Mouse (Mus musculus): ENCODE results near the gene Cpt2. TPM values are rescaled to one million over a fixed set of nuclear protein-coding genes. Genes with fewer than 3 reads are reported as not detected.

The Cpt2 gene
- polyA plus RNA-seq, 2 experiments from 2014 or later = 14.2 to 16.7 TPM

DNA sequence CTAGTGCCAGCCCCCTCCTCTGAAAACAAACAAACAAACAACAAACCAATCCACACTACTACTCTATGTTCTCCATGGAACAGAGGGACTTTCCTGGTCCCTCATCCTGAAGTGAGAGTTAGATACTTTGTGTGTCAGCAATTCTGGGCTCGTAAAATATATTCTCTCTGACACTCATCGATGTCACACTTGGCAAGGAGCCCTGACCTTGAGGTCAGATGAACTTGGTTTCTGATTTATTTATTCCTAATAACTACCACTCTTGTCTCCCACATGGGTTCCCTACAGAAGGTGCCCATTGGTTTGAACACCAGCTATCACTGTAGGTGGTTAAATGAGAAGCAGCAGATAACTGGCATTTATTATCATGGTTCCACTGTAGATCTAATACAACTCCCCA lies 3.1 kb downstream of the Cpt2 start:
- ATAC-seq = no peak

DNA sequence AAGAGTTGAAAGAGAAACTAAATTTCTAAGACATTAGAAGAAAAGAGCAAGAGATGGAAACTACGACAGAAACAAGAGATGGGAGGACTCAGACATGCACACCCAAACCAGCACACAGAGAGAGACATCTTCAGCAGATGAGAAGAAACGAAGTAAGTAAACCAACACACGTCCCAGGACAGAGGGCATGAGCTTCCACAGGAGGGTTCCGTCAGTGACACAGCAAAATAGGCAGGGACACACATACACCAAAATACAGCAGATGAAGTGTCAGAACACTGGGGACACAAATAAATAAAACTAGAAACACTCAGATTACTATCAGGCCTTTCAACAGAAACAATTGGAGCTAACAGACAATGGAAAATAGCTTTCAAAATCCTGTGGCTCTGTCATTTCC lies 13.4 kb downstream of the Cpt2 start:
- ATAC-seq = no peak

DNA sequence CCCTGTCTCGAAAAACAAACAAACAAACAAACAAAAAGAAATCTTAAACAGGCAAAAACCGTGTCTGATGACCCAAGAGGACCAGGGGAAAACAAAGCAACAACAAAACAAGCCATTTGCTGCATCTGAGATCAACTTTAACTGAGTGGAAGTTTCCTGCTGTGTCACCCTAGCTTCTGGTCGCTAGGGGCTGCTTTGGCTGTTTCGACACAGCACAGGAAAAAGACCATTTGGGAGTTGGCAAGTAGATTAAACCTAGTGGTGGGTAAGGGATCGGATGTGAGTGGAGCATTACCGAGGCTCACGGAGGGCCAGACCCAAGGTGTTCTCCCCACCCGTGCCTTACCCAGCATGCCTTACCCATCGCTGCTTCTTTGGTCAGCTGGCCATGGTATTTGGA lies 16.8 kb downstream of the Cpt2 start:
- no peak for ATAC-seq

DNA sequence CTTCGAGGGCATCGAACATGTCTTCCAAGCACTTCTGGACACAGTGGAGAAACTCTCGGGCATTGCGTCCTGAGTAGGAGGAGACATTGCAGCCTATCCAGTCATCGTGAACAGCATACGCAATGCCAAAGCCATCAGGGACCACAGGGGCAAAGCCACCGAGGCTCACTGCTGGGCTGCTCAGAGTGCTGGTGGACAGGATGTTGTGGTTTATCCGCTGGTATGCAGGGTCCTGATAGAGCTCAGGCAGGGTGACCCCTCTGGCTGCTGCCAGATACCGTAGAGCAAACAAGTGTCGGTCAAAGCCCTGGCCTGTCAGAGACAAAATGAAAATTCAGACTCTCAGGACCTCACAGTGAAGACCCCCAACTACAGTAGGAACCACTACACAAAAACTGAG lies 19.2 kb downstream of the Cpt2 start:
- no peak for ATAC-seq

DNA sequence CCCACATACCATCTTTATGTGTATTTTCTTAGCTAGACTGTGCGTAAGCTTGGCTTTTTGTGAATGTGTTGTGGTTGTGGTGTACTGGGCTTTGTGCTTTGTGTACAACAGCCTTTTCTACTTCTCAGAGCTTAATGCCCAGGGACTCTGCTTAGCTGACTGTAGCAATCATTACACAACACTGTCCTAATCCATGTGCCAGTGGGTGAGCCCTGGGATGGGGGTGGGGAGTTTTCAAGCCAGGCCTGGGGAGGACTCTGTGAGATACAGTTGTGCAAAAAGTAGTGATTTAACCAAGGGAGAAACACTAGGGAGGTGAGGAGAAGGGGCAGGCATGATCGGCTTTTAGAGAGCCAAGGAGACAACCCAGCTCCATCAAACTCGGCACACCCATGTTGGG lies 23.2 kb downstream of the Cpt2 start:
- no peak for ATAC-seq

DNA sequence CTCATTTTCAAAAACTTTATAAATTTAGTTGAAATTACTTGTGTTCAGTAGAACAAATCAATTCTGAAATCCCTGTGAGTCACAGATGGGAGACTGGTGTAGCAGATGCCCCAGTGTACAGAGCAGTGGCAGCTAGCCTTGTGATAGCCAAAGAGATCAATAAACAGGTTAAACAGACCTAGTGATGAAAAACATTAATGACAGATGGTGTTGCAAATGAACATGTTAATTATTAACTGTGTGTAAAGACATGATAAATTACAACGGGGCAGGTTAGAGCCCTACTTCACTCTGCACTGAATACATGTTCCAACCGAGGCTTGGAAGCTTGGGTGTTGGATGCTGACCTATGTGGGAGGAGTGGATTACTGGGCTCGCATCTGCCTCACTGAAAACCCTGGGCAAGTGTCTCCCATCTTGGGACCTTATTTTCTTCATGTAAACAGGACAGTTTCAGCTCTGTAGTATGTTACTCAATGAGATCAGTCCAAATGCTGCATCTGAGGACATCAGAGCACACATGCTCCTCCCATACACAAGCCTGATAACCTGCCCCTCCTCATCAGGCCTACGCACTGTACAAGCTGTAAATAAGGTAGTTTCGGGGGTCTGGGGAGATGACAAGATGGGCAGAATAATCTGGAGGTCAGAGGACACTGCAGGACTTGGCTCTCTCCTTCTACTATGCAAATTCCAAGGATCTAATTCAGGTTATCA lies 24.0 kb downstream of the Cpt2 start:
- no peak for ATAC-seq

DNA sequence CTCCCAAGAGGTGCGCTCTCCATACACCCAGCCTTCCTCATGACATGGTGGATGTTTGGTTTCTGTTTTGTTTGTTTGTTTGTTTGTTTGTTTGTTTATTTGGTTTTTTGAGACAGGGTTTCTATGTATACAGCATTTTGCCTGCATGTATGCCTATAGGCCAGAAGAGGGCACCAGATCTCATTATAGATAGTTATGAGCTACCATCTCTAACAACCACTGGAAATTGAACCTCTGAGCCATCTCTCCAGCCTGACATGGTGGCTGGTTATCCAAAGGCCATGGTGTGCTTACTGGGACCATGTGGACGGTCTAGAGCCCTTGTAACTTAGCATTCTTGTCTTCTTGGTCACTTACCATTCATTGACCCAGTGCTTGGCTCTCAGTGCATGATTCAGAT lies 30.7 kb downstream of the Cpt2 start:
- no peak for ATAC-seq

DNA sequence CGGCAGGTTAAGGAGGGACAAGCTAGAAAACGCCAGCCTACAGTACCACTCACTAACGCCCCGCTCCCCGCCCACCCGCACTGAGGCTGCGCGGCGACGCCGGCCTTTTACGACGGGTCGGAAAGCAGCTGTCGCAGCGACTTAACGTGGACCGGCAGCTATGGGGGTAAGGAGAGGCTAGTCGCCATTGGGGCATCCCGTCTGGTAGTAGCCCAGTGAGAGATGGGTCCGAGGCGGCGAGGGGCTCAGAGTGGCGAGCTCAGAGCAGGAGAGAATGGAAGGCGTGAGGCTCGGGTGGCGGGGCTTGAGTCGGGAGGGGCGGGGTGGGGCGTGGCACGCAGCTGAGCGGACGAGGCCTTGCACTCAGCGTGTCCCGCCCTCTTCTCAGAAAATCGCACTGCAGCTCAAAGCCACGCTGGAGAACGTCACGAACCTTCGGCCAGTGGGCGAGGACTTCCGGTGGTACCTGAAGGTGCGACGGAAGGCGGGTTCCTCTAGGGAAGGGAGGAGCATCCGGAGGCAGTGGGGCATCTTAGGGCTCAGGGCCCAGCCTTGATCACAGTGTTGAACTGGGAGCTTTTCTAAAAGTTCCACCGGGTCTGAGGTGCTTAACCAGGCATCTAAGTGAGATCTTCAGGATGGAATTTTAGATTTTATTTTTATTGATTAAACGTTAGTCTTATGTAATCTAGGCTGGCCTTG lies 33.5 kb downstream of the Cpt2 start, which contains the start of gene 0610037L13Rik:
Gene 0610037L13Rik (plus strand): TSS at position 83 of the 702 bp plus-strand sequence.
- ATAC-seq = peak; percentile 95

DNA sequence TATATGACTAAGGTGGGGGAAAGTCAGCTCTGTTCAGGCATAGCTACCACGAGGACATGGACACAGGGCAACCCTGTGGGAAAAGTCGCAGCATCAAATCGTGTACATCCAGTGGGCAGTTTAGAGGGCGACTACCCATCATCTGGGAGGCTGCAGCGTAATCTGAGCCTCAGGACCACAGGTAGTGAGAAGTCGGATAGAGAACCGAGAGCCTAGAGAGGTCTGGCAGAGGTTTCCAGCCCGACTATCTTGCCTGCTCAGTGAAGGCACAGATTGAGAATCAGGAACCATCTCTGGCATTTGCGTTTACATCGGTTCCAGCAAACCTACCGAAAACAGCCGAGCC lies 34.1 kb downstream of the Cpt2 start:
- ATAC-seq = peak; percentile 21

DNA sequence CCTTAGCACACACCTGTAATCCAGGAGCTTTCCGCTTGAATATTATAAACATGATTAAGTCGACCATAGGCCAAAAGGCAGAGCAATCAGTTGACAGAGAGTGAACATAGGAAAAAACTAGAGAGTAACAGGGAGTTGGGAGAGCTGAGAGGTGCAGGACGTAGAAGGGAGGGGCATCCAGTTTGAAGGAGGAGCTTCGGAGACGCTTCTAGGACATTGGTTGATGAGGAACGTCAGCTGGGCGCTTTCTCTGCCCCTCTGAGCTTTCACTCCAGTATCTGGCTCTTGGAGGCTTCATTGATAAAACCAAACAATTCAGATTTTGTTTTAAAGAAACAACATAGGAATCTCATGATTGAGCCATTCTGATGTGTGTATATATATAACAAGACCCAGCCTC lies 37.0 kb downstream of the Cpt2 start:
- no peak for ATAC-seq

DNA sequence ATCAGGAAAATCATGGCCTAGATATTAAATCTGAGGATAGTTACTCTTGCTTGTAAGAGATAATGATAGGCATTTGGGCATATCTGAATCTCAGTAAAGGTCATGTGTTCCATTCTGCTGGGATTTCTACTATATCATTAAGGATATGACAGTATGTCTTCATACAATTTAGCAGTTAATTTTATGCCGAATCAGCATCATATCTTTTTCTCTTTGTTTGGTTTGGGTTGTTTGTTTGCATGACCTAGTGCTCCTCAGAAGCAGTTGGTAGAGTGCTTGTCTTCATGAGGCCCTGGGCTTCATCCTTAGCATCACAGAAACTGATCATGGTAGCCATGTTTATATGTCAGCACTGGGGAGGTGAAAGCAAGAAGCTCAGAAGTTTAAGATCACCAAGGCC lies 41.8 kb downstream of the Cpt2 start:
- ATAC-seq = no peak

DNA sequence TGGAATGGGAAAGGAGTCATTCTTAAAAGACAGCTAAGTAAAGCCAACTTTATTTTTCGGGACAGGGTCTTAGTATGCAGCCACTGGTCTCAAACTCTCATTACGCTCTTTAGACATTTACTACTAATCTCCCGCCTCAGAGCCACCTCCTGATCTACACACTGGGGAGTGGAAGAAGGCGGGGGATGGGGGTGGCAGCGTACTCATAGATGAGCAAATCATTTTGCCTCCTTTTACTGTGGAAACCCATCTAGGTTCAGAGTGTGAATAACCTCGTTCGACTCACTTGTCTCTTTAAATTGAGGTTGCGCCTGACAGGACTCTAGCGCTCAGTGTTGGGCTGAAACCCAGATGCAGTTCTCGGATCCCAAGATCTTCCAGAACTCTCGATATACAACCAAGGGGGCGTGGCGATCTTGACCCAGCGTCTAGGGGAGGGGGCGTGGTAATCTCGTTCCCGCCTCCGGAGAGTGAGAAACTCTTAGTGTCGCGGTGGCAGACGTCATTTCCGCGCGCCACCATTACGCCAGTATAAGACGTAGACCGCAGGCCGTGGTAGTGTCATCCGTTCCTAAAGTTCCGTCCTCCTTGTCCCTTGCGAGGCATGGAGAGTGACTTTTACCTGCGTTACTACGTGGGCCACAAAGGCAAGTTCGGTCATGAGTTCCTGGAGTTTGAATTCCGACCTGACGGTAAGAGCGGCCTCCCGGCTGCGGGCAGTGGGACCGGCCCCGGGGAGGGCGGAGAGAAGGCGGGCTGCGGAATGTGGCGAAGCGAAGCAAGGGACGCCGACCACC lies 44.0 kb downstream of the Cpt2 start, which contains the start of gene Magoh:
Gene Magoh (plus strand): TSS at position 502 of the 797 bp plus-strand sequence.
- peak; percentile 96 for ATAC-seq

DNA sequence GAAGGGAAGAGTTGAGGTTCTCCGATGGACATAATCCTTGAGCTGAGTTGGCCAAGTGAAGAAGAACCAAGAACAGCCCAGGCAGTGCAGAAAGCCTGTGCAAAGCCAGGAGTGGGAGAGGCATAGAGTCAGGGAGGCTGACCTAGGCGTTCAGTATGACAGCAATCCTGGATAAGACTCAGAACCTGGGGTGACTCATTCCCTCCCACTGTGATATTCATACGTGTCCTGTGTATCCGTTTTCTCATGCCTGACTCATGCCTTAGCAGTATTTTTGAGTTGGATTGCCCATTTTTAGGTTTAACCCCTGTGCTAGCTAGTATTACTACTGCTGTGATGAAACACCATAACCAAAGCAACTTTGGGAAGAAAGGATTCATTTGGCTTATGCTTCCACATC lies 58.5 kb downstream of the Cpt2 start:
- no peak for ATAC-seq

DNA sequence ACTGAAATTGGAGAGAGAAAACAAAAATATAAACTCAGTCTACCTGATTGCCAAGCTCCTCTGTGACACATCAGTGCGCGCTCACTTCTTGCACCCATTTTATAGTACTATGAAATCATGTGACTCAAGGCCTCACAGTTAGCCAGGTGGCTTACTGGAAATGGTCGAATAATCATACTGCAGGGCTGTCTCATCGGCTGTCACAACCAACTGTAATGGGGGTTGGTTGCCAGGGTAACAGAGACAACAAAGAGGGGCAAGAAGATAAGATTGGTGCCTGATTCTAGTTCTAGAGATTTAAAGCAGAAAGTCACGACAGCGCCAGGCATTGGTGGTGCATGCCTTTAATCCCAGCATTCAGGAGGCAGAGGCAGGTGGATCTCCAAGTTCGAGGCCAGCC lies 64.4 kb downstream of the Cpt2 start:
- ATAC-seq = no peak

DNA sequence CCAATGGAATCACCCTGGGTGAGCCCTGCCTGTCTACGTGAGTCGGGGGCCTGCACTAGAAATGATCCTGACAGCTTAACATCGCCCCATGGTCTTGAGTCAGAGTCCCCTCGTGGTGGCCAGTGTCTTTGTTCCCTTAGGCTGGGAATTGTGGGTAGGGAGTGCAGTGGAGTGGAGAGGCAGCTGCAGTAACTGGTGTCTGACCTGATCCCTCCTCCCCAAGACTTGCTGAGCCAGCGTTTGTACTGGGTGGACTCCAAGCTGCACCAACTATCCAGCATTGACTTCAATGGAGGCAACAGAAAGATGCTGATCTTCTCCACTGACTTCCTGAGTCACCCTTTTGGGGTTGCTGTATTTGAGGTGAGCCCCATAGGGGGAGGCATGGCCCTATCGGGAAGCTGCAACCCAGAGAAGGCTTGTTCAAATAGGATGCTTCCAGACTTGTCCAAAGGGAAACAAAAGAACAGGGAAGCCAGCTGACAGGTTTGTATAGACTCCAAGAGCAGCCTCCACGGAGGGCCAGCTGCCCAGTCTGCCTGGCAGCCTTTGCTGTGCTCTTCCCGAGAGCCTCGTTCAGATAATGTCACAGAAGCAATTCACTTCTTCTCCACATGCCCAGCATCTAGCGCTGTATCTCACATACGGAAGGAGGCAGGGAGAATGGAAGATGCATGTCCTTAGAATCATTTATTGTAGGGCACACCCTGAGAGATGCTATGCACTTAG lies 66.3 kb downstream of the Cpt2 start:
- no peak for ATAC-seq

Other genes starting within 250 kb of the Cpt2 start
- gene Dmrtb1, start 239.4 kb downstream of the Cpt2 start, polyA plus RNA-seq (2017; shearing (Covaris generic)) = not detected
- 1 to 10 TPM; 1.6 to 2.1 TPM for gene Lrp8, start 121.3 kb downstream of the Cpt2 start, polyA plus RNA-seq (2017; shearing (Covaris generic))
- gene Magoh, start 43.9 kb downstream of the Cpt2 start, polyA plus RNA-seq (2017; shearing (Covaris generic)) = 100 to 1,000 TPM; 132 to 135 TPM
- 10 to 100 TPM; 51.9 to 56.9 TPM for gene 0610037L13Rik, start 33.8 kb downstream of the Cpt2 start, polyA plus RNA-seq (2017; shearing (Covaris generic))
- gene Slc1a7, start 44.7 kb upstream of the Cpt2 start, polyA plus RNA-seq (2017; shearing (Covaris generic)) = under 1 TPM in 1 of 2 experiments, not detected in 1; 0.17 TPM
- gene Podn, start 172.8 kb upstream of the Cpt2 start, polyA plus RNA-seq (2017; shearing (Covaris generic)) = not detected
- 100 to 1,000 TPM; 304 to 413 TPM for gene Scp2, start 221.4 kb upstream of the Cpt2 start, polyA plus RNA-seq (2017; shearing (Covaris generic))
- 1 to 10 TPM in 1 of 2 experiments, under 1 TPM in 1; 0.88 to 1.3 TPM for gene Echdc2, start 241.8 kb upstream of the Cpt2 start, polyA plus RNA-seq (2017; shearing (Covaris generic))

Measured in activated CD4-positive, CD25-positive, alpha-beta regulatory T cell, adult 4 months (primary cell).